Mouse (Mus musculus) lung, postnatal 10 days (tissue): ENCODE measurements around the gene Ltbp3.

ENCODE experiments used
- DNase-seq: peaks from one replicate; pipeline ENCODE4 v3.0.0; 2021

Ltbp3 gene

GRCm38 (mm10) chr19:5794771-5795576 lies 54.3 kb downstream of the Ltbp3 start:
- DNase-seq = peak; percentile 43

- DNase-seq = no peak
Measured at GRCm38 (mm10) chr19:5795668-5796572, 55.2 kb downstream of the Ltbp3 start.

- no peak for DNase-seq
Measured at GRCm38 (mm10) chr19:5796573-5797111, 55.9 kb downstream of the Ltbp3 start.

GRCm38 (mm10) chr19:5797381-5798111 lies 56.8 kb downstream of the Ltbp3 start:
- peak; percentile 21 for DNase-seq

GRCm38 (mm10) chr19:5798700-5799479 lies 58.2 kb downstream of the Ltbp3 start:
- DNase-seq = peak; percentile 41

- DNase-seq = peak; percentile 49
Measured at GRCm38 (mm10) chr19:5799566-5800349, 59.1 kb downstream of the Ltbp3 start.

GRCm38 (mm10) chr19:5800350-5800631 lies 59.6 kb downstream of the Ltbp3 start:
- DNase-seq = no peak

- DNase-seq = peak; percentile 32
Measured at GRCm38 (mm10) chr19:5800632-5801431, 60.1 kb downstream of the Ltbp3 start.

GRCm38 (mm10) chr19:5801432-5801964 lies 60.8 kb downstream of the Ltbp3 start:
- no peak for DNase-seq

GRCm38 (mm10) chr19:5802011-5802786 lies 61.5 kb downstream of the Ltbp3 start:
- peak; percentile 97 for DNase-seq

GRCm38 (mm10) chr19:5802787-5803040 lies 62.0 kb downstream of the Ltbp3 start:
- no peak for DNase-seq

GRCm38 (mm10) chr19:5803041-5803880 lies 62.6 kb downstream of the Ltbp3 start:
- peak; percentile 100 for DNase-seq

GRCm38 (mm10) chr19:5803881-5804279 lies 63.2 kb downstream of the Ltbp3 start:
- DNase-seq = no peak

- DNase-seq = no peak
Measured at GRCm38 (mm10) chr19:5804371-5804899, 63.7 kb downstream of the Ltbp3 start.

- peak; percentile 90 for DNase-seq
Measured at GRCm38 (mm10) chr19:5806051-5806808, 65.5 kb downstream of the Ltbp3 start.

GRCm38 (mm10) chr19:5806809-5807205 lies 66.1 kb downstream of the Ltbp3 start:
- DNase-seq = no peak

- DNase-seq = no peak
Measured at GRCm38 (mm10) chr19:5807740-5808139, 67.0 kb downstream of the Ltbp3 start.
